Mouse (Mus musculus): ENCODE results near the gene Uchl1. TPM values are rescaled to one million over a fixed set of nuclear protein-coding genes. Genes with fewer than 3 reads are reported as not detected.

The Uchl1 gene
- total and polyA plus RNA-seq, 3 experiments, result not detected

DNA sequence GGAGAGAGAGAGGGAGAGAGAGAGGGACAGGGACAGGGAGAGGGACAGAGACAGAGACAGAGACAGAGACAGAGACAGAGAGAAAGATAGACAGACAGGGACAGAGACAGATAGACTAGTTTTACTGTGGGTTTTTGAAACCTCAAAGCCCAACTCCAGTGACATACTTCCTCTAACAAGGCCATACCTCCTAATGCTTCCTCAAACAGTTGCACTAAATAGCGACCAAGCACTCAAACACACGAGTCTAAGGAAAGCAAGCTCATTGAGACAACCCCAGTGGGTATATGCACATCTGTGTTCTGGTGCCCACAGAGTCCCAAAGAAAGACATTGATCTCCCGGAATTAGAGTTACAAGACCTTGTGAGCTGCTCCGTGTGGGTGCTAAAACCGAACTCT, 32.6 kb upstream of the Uchl1 start (continued):
- TF ChIP-seq NELFE (IDR thresholded peaks at IDR 0.05; ENCODE audit: low read depth, low read length) (no peak), POLR2AphosphoS2 (IDR thresholded peaks at IDR 0.05; ENCODE audit: low read length) (no peak), EP300 (IDR thresholded peaks at IDR 0.05; ENCODE audit: low read depth in 1 of 2, low read length in 2 of 2) (no peak), ZKSCAN1 (IDR thresholded peaks at IDR 0.05; ENCODE audit: low read depth, low read length) (no peak), MAX (IDR thresholded peaks at IDR 0.05; ENCODE audit: low read length) (no peak), POLR2A (IDR thresholded peaks at IDR 0.05; ENCODE audit: control insufficient read depth in 1 of 2, insufficient read depth in 1 of 2, low read depth in 1 of 2, low read length in 2 of 2, poor library complexity in 1 of 2) (no peak), MYC (IDR thresholded peaks at IDR 0.05; ENCODE audit: low read depth, low read length) (no peak)

DNA sequence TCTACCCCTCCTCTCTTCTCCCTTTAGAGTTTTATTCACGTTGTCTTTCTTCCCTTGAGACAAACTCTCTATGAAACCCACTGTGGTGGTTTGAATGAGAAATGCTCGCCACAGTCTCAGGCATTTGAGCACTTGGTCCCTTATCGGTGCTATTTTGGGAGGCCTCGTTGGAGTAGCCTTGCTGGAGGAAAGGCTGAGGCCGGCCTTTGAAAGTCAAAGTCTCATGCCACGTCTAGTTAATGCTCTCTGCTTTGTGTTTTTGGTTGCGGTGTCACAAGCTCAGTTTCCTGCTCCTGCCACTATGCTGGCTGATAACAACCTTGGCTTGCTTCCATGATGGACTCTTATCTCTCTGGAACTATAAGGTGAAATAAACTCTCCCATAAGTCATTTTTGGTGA, 28.4 kb upstream of the Uchl1 start:
- H3K27ac ChIP-seq (ENCODE audit: control insufficient read depth, low read depth, low read length), result no peak overlapping the region
- no peak overlapping the region for H3K9ac ChIP-seq (ENCODE audit: control insufficient read depth, low read depth, low read length, poor library complexity, severe bottlenecking)
- H3K79me2 ChIP-seq (ENCODE audit: control insufficient read depth, insufficient read depth, low read length, poor library complexity), result no peaks in the 10 kb centered on the region
- H3K36me3 ChIP-seq (ENCODE audit: control insufficient read depth in 1 of 2, insufficient read depth in 2 of 2, low read length in 2 of 2), result no peaks in the 10 kb centered on the region
- no peak for DNase-seq (ENCODE audit: low read depth, low spot score)
- no peak for TF ChIP-seq ZC3H11A (IDR thresholded peaks at IDR 0.05; ENCODE audit: low read depth, low read length)
- TF ChIP-seq USF1 (IDR thresholded peaks at IDR 0.05; ENCODE audit: low read depth, low read length), result no peak
- TF ChIP-seq TAL1 (IDR thresholded peaks at IDR 0.05; ENCODE audit: low read length), result no peak
- no peak for TF ChIP-seq CHD1 (IDR thresholded peaks at IDR 0.05; ENCODE audit: low read depth, low read length)
- no peak for TF ChIP-seq SMC3 (IDR thresholded peaks at IDR 0.05; ENCODE audit: low read depth, low read length)
- no peak for TF ChIP-seq HCFC1 (IDR thresholded peaks at IDR 0.05; ENCODE audit: low read depth, low read length)
- TF ChIP-seq SIN3A (IDR thresholded peaks at IDR 0.05; ENCODE audit: low read length), result no peak
- TF ChIP-seq UBTF (IDR thresholded peaks at IDR 0.05; ENCODE audit: borderline replicate concordance, insufficient read depth, low read depth, low read length), result no peak
- H3K4me1 ChIP-seq (ENCODE audit: control insufficient read depth in 1 of 2, insufficient read depth in 2 of 2, low read length in 2 of 2), result no peaks in the 10 kb centered on the region
- no peaks in the 10 kb centered on the region for H3K27me3 ChIP-seq (ENCODE audit: control insufficient read depth in 1 of 2, insufficient read depth in 2 of 2, low read length in 2 of 2)
- H3K9me3 ChIP-seq (replicated peaks; ENCODE audit: insufficient read depth, low read length), result no peaks in the 10 kb centered on the region
- no peak overlapping the region for H3K4me3 ChIP-seq (ENCODE audit: control insufficient read depth in 1 of 2, insufficient read depth in 1 of 2, low read depth in 2 of 2, low read length in 2 of 2)

DNA sequence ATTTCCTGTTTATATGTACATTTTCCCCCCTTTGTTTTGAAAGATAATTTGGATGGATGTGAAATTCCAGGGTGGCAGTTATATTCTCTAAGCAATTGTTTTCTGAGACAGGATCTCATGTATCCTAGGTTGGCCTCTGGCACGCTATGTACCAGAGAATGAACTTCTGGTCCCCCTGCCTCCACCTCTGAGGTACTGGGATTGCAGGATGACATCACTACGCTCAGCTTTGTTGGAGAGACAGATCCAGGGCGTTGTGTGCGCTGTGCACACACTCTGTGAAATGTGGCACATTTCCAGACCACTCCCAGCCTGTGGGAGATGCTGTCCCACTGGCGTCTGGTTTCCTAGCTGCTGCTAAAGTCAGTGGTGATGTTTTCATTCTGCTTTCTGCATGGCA, 21.7 kb upstream of the Uchl1 start:
- H3K27ac ChIP-seq (ENCODE audit: control insufficient read depth, low read depth, low read length), result no peak overlapping the region
- H3K27me3 ChIP-seq (ENCODE audit: control insufficient read depth in 1 of 2, insufficient read depth in 2 of 2, low read length in 2 of 2), result no peaks in the 10 kb centered on the region
- no peak overlapping the region for H3K4me3 ChIP-seq (ENCODE audit: control insufficient read depth in 1 of 2, insufficient read depth in 1 of 2, low read depth in 2 of 2, low read length in 2 of 2)
- TF ChIP-seq NRF1 (IDR thresholded peaks at IDR 0.05; ENCODE audit: insufficient read depth, low read depth, low read length, poor library complexity, severe bottlenecking) (no peak), CTCF (IDR thresholded peaks at IDR 0.05 in 2 of 3, conservative IDR thresholded peaks at IDR 0.05 in 1 of 3; ENCODE audit: control insufficient read depth in 1 of 3, insufficient read depth in 1 of 3, low read depth in 2 of 3, low read length in 3 of 3, poor library complexity in 1 of 3, severe bottlenecking in 1 of 3) (no peak), CHD1 (IDR thresholded peaks at IDR 0.05; ENCODE audit: low read depth, low read length) (no peak), POLR2A (IDR thresholded peaks at IDR 0.05; ENCODE audit: control insufficient read depth in 1 of 2, insufficient read depth in 1 of 2, low read depth in 1 of 2, low read length in 2 of 2, poor library complexity in 1 of 2) (no peak), TCF12 (IDR thresholded peaks at IDR 0.05; ENCODE audit: low read depth, low read length) (no peak), ZMIZ1 (IDR thresholded peaks at IDR 0.05; ENCODE audit: low read depth, low read length) (no peak), E2F4 (IDR thresholded peaks at IDR 0.05; ENCODE audit: borderline replicate concordance, low read depth, low read length) (no peak), EP300 (IDR thresholded peaks at IDR 0.05; ENCODE audit: low read depth in 1 of 2, low read length in 2 of 2) (no peak)
- H3K4me1 ChIP-seq (ENCODE audit: control insufficient read depth in 1 of 2, insufficient read depth in 2 of 2, low read length in 2 of 2), result no peaks in the 10 kb centered on the region
- DNase-seq (ENCODE audit: low read depth, low spot score), result no peak
- no peaks in the 10 kb centered on the region for H3K36me3 ChIP-seq (ENCODE audit: control insufficient read depth in 1 of 2, insufficient read depth in 2 of 2, low read length in 2 of 2)
- no peaks in the 10 kb centered on the region for H3K79me2 ChIP-seq (ENCODE audit: control insufficient read depth, insufficient read depth, low read length, poor library complexity)
- no peaks in the 10 kb centered on the region for H3K9me3 ChIP-seq (replicated peaks; ENCODE audit: insufficient read depth, low read length)
- H3K9ac ChIP-seq (ENCODE audit: control insufficient read depth, low read depth, low read length, poor library complexity, severe bottlenecking), result no peak overlapping the region
